Mouse (Mus musculus) liver, embryonic 12.5 days (tissue): ENCODE data around the gene Mbtd1. TPM values are rescaled to one million over a fixed set of nuclear protein-coding genes. Genes with fewer than 3 reads are reported as not detected.
"Not testable (repeated sequence)": the region's sequence is repeated elsewhere in the genome, so short reads cannot be mapped to it uniquely, and the experiment has no call there.

Experiments used
- ATAC-seq: fragments of 200-750 bp; cut with Nextera tagmentation; 2 replicates; pipeline ENCODE4 v1.8.0; 2017; ENCODE audit warnings: moderate number of reproducible peaks, mild to moderate bottlenecking, moderate library complexity
- H3K27ac ChIP-seq: fragments of 300-500 bp; sonication (generic); 2 replicates; pipeline ENCODE4 v1.5.1; 2016; ENCODE audit warnings: mild to moderate bottlenecking
- H3K27me3 ChIP-seq: fragments of 300-500 bp; sonication (generic); replicated peaks from 2 replicates; pipeline ENCODE4 v1.6.1; 2016; ENCODE audit warnings: mild to moderate bottlenecking, moderate library complexity
- H3K36me3 ChIP-seq: fragments of 300-500 bp; sonication (generic); 2 replicates; pipeline ENCODE4 v1.6.1; 2016; ENCODE audit warnings: mild to moderate bottlenecking, moderate library complexity
- H3K4me1 ChIP-seq: fragments of 300-500 bp; sonication (generic); 2 replicates; pipeline ENCODE4 v1.6.1; 2016
- H3K4me2 ChIP-seq: fragments of 300-500 bp; sonication (generic); 2 replicates; pipeline ENCODE4 v1.6.1; 2016; ENCODE audit warnings: mild to moderate bottlenecking, moderate library complexity
- H3K4me3 ChIP-seq: fragments of 300-500 bp; sonication (generic); 2 replicates; pipeline ENCODE4 v1.5.1; 2016; ENCODE audit warnings: mild to moderate bottlenecking, moderate library complexity
- H3K9ac ChIP-seq: fragments of 300-500 bp; sonication (generic); 2 replicates; pipeline ENCODE4 v1.6.1; 2016; ENCODE audit warnings: mild to moderate bottlenecking, moderate library complexity
- H3K9me3 ChIP-seq: fragments of 300-500 bp; sonication (generic); replicated peaks from 2 replicates; pipeline ENCODE4 v1.6.1; 2016; ENCODE audit warnings: mild to moderate bottlenecking, moderate library complexity
- WGBS: fragments of 180-500 bp; shearing (Covaris S2); methylation state at CpG from one replicate; pipeline ENCODE4 v1.1.7; 2016; ENCODE audit not compliant: insufficient replicate concordance; 5-methylcytosine and 5-hydroxymethylcytosine counted together
- polyA plus RNA-seq: library from polyadenylated mRNA; unstranded; fragments of >200 nt; fragmentation: Nextera tagmentation; extraction: Ambion mirVana; gene quantifications from 2 replicates; pipeline ENCODE4 v1.2.1, GENCODE M21; 2016

Mbtd1 gene
- polyA plus RNA-seq, 1 experiment from 2014 or later = 12.8 TPM

- peaks cover 48% of the 10 kb centered on the region for H3K4me1 ChIP-seq
- peak overlapping the region; percentile 98 for H3K4me3 ChIP-seq
- no peaks in the 10 kb centered on the region for H3K9me3 ChIP-seq
- peak overlapping the region; percentile 91 for H3K27ac ChIP-seq
- no peak for ATAC-seq
- H3K9ac ChIP-seq = peak overlapping the region; percentile 98
- peak overlapping the region; percentile 97 for H3K4me2 ChIP-seq
- peaks cover 33% of the 10 kb centered on the region for H3K36me3 ChIP-seq
- WGBS = 4% methylated on average over 4 of the region's 4 CpGs
- no peaks in the 10 kb centered on the region for H3K27me3 ChIP-seq
Observed at GRCm38 (mm10) chr11:93887080-93887447, 1.4 kb downstream of the Mbtd1 start.

DNA sequence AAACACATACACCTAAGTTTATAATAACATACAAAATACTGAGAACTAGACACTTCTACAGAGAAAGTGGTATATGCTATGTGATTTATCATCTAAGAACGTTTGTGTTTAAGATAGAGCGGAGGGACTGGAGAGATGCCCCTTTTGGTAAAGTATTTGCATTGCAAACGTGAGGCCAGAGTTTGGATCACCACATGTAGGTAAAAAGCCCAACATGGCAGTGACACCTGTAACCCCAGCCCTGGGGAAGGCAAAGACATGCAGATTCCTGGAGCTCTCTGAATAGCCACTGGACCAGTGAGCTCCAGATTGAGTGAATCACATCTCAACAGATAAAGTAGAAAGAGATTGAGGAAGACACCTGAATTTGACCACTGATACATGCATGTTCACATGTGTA lies 12.1 kb downstream of the Mbtd1 start:
- no peak overlapping the region for H3K4me2 ChIP-seq
- H3K4me1 ChIP-seq = no peaks in the 10 kb centered on the region
- H3K36me3 ChIP-seq = peaks cover 27% of the 10 kb centered on the region
- H3K27me3 ChIP-seq = no peaks in the 10 kb centered on the region
- H3K27ac ChIP-seq = no peak overlapping the region
- WGBS = 75% methylated on average over 3 of the region's 3 CpGs
- H3K9me3 ChIP-seq = no peaks in the 10 kb centered on the region
- ATAC-seq = no peak
- no peak overlapping the region for H3K9ac ChIP-seq
- H3K4me3 ChIP-seq = no peak overlapping the region

GRCm38 (mm10) chr11:93906834-93907233 lies 21.2 kb downstream of the Mbtd1 start:
- no peak overlapping the region for H3K27ac ChIP-seq
- H3K4me3 ChIP-seq = no peak overlapping the region
- H3K4me1 ChIP-seq = no peaks in the 10 kb centered on the region
- no peak overlapping the region for H3K4me2 ChIP-seq
- H3K36me3 ChIP-seq = peaks cover 70% of the 10 kb centered on the region
- no peaks in the 10 kb centered on the region for H3K27me3 ChIP-seq
- H3K9ac ChIP-seq = no peak overlapping the region
- ATAC-seq = no peak
- no peaks in the 10 kb centered on the region for H3K9me3 ChIP-seq
- 64% methylated on average over 4 of the region's 4 CpGs for WGBS

GRCm38 (mm10) chr11:93907839-93908238 lies 22.2 kb downstream of the Mbtd1 start:
- H3K9me3 ChIP-seq = no peaks in the 10 kb centered on the region
- H3K4me3 ChIP-seq = no peak overlapping the region
- no peak overlapping the region for H3K9ac ChIP-seq
- H3K27me3 ChIP-seq = no peaks in the 10 kb centered on the region
- no peak overlapping the region for H3K27ac ChIP-seq
- no peaks in the 10 kb centered on the region for H3K4me1 ChIP-seq
- ATAC-seq = no peak
- peaks cover 78% of the 10 kb centered on the region for H3K36me3 ChIP-seq
- no peak overlapping the region for H3K4me2 ChIP-seq
- WGBS = 74% methylated on average over 3 of the region's 3 CpGs

DNA sequence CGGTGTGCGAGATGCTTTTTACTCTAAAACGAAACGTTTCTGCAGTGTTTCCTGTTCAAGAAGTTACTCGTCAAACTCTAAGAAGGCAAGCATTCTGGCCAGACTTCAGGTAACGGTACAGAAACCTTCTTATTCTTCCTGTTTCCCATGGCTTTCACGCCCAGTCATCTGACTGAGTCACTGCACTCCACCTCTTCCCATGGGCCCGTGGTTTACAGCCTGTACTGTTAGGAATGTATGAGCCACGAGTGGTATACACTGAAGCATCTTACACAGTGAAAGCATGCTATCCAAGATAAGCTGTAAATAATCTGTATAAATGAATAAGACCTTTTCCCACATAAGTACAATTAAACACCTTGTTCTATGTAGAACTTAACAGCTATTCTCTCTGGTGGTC lies 23.2 kb downstream of the Mbtd1 start:
- Histone ChIP-seq H3K9ac (no peak overlapping the region), H3K36me3 (peaks cover 82% of the 10 kb centered on the region), H3K4me1 (no peaks in the 10 kb centered on the region), H3K9me3 (no peaks in the 10 kb centered on the region), H3K27me3 (no peaks in the 10 kb centered on the region), H3K4me2 (no peak overlapping the region), H3K4me3 (no peak overlapping the region), H3K27ac (no peak overlapping the region)
- 72% methylated on average over 9 of the region's 9 CpGs for WGBS
- ATAC-seq = no peak

DNA sequence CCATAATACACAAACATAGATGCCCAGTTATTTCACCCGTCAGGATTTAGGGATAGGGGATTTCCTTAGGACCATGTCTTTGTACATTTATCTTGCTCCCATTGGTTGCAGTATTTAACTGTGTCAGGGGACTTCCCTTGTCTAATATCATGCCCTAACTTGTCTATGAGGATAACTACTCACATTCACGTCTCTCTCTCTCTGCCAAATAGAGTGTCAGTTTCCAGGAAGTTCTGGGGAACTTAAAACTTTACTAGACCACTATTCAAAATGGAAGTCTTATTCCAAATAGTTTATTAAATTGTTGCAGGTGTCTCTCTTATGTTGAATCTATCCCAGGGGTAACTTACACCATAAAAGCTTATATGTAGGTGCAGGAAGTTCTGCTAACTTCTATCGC lies 26.0 kb downstream of the Mbtd1 start:
- Histone ChIP-seq H3K4me1 (peaks cover 9% of the 10 kb centered on the region), H3K27ac (no peak overlapping the region), H3K4me3 (no peak overlapping the region), H3K36me3 (peaks cover 83% of the 10 kb centered on the region), H3K27me3 (no peaks in the 10 kb centered on the region), H3K4me2 (no peak overlapping the region), H3K9me3 (no peaks in the 10 kb centered on the region), H3K9ac (no peak overlapping the region)
- 81% methylated on average over 3 of the region's 3 CpGs for WGBS
- ATAC-seq = no peak

DNA sequence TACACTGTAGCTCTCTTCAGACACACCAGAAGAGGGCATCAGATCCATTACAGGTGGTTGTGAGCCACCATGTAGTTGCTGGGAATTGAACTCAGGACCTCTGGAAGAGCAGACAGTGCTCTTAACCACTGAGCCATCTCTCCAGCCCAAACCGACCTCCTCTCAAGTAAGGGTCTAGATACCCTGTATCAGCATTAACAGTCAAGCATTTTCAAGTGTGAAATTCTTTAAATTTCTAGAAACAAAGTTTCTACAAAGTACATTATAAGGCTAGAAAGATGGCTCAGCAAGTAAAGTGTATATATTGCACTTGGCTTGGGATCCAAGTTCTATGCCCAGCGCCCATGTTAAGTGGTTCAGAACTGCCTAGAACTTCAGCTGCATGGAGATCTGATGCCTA lies 29.4 kb downstream of the Mbtd1 start:
- H3K4me3 ChIP-seq, H3K27ac ChIP-seq, H3K9me3 ChIP-seq, H3K4me2 ChIP-seq, ATAC-seq, H3K27me3 ChIP-seq, H3K9ac ChIP-seq, H3K4me1 ChIP-seq: not testable (repeated sequence)
- 84% methylated on average over 2 of the region's 2 CpGs for WGBS
- peaks cover 84% of the 10 kb centered on the region for H3K36me3 ChIP-seq

- no peak overlapping the region for H3K9ac ChIP-seq
- H3K4me2 ChIP-seq = no peak overlapping the region
- no peaks in the 10 kb centered on the region for H3K27me3 ChIP-seq
- H3K27ac ChIP-seq = no peak overlapping the region
- no peak for ATAC-seq
- peaks cover 83% of the 10 kb centered on the region for H3K36me3 ChIP-seq
- no peaks in the 10 kb centered on the region for H3K9me3 ChIP-seq
- H3K4me1 ChIP-seq = no peaks in the 10 kb centered on the region
- H3K4me3 ChIP-seq = no peak overlapping the region
Observed at GRCm38 (mm10) chr11:93929106-93929505, 43.5 kb downstream of the Mbtd1 start.

DNA sequence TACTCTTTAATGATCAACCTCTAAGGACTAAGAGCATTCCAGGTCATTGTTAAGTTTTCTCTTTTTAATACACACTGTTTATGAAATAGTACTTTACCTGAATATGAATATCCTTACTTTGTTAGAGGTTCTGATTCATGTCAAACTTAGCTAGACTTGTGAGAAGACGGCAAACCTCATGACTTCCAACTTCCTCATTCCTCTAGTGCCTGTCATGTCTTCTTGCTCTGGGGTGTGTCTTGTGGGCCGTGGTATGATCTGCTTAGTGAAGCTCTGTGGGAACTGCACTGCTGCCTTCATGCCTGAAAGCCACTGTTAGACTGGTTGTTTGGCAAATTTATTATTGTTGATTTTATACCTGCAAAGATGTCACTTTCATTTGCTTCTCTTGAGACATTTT lies 55.3 kb downstream of the Mbtd1 start:
- no peak overlapping the region for H3K4me3 ChIP-seq
- H3K36me3 ChIP-seq = peaks cover 30% of the 10 kb centered on the region
- no peak overlapping the region for H3K4me2 ChIP-seq
- no peaks in the 10 kb centered on the region for H3K4me1 ChIP-seq
- 24% methylated on average over 2 of the region's 2 CpGs for WGBS
- no peaks in the 10 kb centered on the region for H3K27me3 ChIP-seq
- no peak for ATAC-seq
- H3K9me3 ChIP-seq = no peaks in the 10 kb centered on the region
- no peak overlapping the region for H3K27ac ChIP-seq
- no peak overlapping the region for H3K9ac ChIP-seq

DNA sequence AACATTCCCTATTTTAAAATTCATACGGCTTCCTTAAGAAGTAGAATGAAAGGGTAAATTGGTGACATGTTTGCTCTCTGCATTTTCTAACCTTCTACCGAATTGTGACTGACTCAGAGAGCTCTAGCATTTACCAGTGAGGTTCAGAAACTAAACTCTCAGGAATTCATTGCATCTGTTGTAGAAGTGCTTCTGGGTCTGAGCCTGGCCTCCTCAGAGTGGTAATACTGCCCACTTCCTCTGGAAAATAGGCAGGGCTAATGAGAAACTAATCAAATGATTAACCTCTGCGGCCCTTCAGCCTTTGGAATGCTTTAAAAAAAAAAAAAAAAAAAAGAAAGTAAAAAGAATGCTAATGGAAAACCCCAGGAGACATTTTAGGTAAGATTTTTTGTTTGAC lies 59.3 kb downstream of the Mbtd1 start:
- no peak overlapping the region for H3K27ac ChIP-seq
- H3K27me3 ChIP-seq = no peaks in the 10 kb centered on the region
- H3K9ac ChIP-seq = no peak overlapping the region
- H3K9me3 ChIP-seq = no peaks in the 10 kb centered on the region
- WGBS = 74% methylated on average over 3 of the region's 3 CpGs
- peaks cover 31% of the 10 kb centered on the region for H3K36me3 ChIP-seq
- H3K4me2 ChIP-seq = no peak overlapping the region
- H3K4me1 ChIP-seq = no peaks in the 10 kb centered on the region
- ATAC-seq = no peak
- no peak overlapping the region for H3K4me3 ChIP-seq

DNA sequence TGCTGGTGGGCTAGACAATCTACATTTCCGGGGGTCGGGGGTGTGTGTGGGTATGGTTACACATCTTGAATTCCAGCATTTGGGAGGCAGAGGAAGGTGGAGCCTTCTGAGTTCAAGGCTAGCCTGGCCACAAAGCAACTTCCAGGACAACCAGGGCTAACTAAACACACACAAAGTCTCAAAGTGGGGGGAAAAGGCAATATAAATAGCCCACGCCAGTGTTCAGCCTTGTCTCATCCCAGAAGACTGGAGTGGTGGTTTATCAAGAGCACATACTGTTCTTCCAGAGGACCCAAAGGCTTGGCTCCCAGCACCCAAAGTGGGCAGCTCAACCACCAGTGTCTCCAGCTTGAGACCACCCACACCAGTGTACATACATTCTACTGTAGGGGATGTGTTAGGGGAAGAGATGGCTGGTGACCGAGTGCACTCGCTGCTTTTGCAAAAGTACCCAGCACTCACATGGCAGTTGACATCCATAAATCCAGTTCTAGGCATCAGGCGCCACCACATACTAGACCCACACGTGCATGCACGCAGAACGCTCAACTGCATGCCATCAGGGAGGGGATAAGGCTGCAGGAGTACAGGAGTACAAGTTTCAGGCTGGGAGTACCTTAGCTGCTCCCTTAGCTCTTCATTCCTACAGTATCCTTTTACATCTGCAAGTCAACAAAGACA lies 63.4 kb downstream of the Mbtd1 start:
- Histone ChIP-seq H3K4me1 (peaks cover 15% of the 10 kb centered on the region), H3K4me2 (no peak overlapping the region), H3K36me3 (peaks cover 57% of the 10 kb centered on the region), H3K9ac (no peak overlapping the region), H3K27ac (no peak overlapping the region), H3K27me3 (no peaks in the 10 kb centered on the region), H3K4me3 (no peak overlapping the region), H3K9me3 (no peaks in the 10 kb centered on the region)
- 79% methylated on average over 9 of the region's 9 CpGs for WGBS
- ATAC-seq = no peak

DNA sequence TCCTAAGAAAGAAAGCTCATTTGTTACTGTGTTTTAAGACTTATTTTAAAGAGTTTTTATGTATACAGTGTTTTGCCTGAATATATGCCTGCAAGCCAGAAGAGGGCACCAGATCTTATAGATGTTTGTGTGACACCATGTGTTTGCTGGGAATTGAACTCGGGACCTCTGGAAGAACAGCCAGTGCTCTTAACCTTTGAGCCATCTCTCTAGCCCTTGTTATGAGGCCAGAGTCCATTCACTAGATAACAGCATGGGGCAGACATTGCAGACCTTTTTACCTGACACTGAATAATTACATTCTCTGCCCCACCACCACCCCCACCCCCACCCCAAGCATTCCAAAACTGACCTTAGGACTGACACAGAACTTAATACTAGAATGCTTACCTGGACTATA lies 64.4 kb downstream of the Mbtd1 start:
- Histone ChIP-seq H3K4me3 (no peak overlapping the region), H3K9me3 (no peaks in the 10 kb centered on the region), H3K27me3 (no peaks in the 10 kb centered on the region), H3K27ac (no peak overlapping the region), H3K36me3 (peaks cover 59% of the 10 kb centered on the region), H3K9ac (no peak overlapping the region), H3K4me2 (no peak overlapping the region), H3K4me1 (peaks cover 21% of the 10 kb centered on the region)
- no peak for ATAC-seq
- 76% methylated on average over 1 of the region's 1 CpGs for whole genome bisulfite sequencing

GRCm38 (mm10) chr11:93952376-93952775 lies 66.7 kb downstream of the Mbtd1 start:
- Histone ChIP-seq H3K9ac (no peak overlapping the region), H3K36me3 (peaks cover 63% of the 10 kb centered on the region), H3K4me3 (no peak overlapping the region), H3K27me3 (no peaks in the 10 kb centered on the region), H3K4me2 (no peak overlapping the region), H3K9me3 (no peaks in the 10 kb centered on the region), H3K4me1 (peaks cover 43% of the 10 kb centered on the region), H3K27ac (no peak overlapping the region)
- no peak for ATAC-seq
- WGBS = 74% methylated on average over 5 of the region's 5 CpGs
